Mouse (Mus musculus) stomach, postnatal 0 days (tissue): ENCODE measurements around the gene Rps29.

Source experiments
- CTCF ChIP-seq: IDR thresholded peaks from 2 replicates; pipeline ENCODE4 v1.5.1; 2016; ENCODE audit warnings: antibody characterized with exemption, low read depth, mild to moderate bottlenecking, moderate library complexity
- EP300 ChIP-seq: optimal IDR thresholded peaks from 2 replicates; pipeline ENCODE3; 2016; ENCODE audit warnings: antibody characterized with exemption

DNA sequence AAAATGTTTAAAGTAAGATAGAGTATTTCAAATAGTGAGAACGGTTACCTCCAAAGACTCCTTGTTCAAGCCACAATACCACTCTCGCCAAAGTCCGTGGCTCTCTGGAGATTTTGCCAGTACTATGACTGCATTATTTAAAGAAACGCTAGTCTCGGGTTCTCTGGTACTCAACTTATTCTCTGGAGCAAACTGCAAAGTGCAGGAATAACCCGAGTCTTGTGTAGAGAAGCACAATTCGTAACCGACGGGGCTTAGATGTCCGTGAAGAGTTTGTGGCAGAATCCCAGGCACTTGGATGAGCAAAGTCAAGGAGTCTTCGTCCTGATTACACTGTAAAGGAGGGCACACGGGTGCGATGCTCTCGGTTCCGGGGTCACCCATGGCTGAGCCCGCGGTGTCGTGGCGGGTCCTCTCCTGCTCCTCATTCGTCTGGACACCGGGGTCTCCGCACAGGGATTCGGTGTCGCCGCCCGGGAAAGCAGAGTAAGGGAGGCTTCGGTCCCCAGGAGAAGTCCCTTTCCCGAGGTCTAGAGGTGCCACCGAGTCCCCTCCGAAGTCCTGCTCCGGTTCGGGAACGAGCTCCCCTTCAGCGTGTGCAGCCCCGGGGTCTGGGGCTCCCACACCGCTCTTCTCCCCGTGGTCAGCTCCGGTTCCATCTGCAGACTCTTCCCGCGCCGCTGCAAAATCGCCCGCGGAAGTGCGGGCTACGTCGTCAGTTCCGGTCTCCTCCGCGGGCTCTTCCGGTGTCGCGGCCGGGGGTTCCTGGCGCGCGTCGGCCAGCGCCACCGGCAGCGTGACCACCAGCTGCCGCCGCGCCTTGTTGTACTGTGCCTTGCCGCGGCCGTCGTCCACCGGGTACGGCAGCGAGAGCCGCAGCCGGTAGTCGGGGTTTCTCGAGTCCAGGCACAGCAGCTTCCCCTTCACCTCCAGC is 37.7 kb upstream of the Rps29 start, which contains the start of gene Gm49383:
- TF ChIP-seq CTCF = 0 out of 2 replicates have a peak, but pooled peaks have one; percentile 0
- TF ChIP-seq EP300 = no peak
